Mouse (Mus musculus): ENCODE results near the gene Amy2a4. TPM values are rescaled to one million over a fixed set of nuclear protein-coding genes. Genes with fewer than 3 reads are reported as not detected.
"Not testable (repeated sequence)": the region's sequence is repeated elsewhere in the genome, so short reads cannot be mapped to it uniquely, and the experiment has no call there.

Amy2a4 gene
- 0.26 and 0.27 TPM in 2 replicates for polyA plus RNA-seq (2012; rRNA removed)

DNA sequence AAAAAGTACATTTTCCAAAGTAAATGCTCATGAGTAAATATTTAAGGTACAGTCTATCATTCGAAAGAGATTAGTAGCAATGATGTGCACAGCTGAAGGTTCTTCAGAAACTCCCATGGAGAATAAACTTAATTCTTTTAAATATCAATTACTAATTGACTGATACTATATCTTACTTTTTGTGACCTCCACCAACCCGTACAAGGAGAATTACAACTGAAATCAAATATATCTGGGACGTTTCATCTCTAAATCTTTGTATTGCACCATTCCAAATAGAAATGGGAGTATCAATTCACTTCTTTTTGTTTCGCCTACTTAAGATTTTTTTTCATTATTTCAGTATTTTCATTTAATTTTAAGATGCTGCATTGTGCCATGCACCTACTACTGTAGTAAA lies at the start of gene Amy2a4:
TSS of gene Amy2a4 (minus strand) at position 101 of the 400 bp plus-strand sequence.
- DNase-seq (ENCODE audit: extremely low spot score in 1 of 2, low spot score in 1 of 2), result not testable (repeated sequence)

GRCm38 (mm10) chr3:113323952-113324351 lies 32.7 kb upstream of the Amy2a4 start, which contains the start of gene Amy2a3:
Gene Amy2a3 (minus strand): TSS chr3:113324052.
- not testable (repeated sequence) for DNase-seq (ENCODE audit: extremely low spot score in 1 of 2, low spot score in 1 of 2)

GRCm38 (mm10) chr3:113312937-113313336 lies 21.7 kb upstream of the Amy2a4 start:
- DNase-seq (ENCODE audit: extremely low spot score in 1 of 2, low spot score in 1 of 2), result not testable (repeated sequence)

DNA sequence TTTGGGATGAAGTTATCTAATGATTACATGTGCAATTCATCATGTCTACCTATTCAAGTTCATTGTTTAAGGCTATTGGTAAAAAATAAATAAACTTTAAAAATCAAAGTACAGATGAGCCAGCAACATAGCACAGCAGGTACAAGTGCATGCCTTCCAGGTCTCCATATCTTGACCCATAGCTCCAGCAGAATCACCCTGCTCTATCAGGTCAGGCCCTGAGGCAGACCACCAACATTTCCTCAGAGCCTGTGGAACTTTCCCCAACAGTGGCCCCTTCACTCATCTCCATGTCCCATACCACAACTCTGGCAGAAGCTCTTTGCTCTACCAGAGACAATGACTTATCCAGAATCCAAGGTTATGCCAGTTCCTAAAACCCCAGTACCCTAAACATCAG lies 11.0 kb downstream of the Amy2a4 start:
- DNase-seq (ENCODE audit: extremely low spot score in 1 of 2, low spot score in 1 of 2), result not testable (repeated sequence)

DNA sequence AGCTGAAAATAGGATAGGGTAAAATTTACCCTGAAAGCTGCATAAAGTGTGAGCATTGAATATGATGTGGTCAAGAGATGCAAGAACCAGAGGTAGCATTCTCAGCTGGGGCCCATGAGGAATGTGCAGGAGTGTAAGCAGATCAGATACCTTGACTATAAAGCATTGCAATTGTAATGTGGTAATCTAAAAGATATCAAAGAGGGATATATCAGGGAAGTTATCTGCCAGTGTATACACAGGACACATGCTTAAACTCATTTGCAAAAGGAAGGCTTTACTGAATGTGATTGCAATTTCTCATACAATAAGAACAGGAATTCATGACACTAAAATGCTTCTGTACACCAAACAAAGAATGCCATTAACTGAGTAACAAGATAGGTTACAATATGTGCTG lies 11.7 kb downstream of the Amy2a4 start:
- DNase-seq (ENCODE audit: extremely low spot score in 1 of 2, low spot score in 1 of 2), result not testable (repeated sequence)

DNA sequence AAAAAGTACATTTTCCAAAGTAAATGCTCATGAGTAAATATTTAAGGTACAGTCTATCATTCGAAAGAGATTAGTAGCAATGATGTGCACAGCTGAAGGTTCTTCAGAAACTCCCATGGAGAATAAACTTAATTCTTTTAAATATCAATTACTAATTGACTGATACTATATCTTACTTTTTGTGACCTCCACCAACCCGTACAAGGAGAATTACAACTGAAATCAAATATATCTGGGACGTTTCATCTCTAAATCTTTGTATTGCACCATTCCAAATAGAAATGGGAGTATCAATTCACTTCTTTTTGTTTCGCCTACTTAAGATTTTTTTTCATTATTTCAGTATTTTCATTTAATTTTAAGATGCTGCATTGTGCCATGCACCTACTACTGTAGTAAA lies 32.5 kb downstream of the Amy2a4 start, which contains the start of gene Amy2a5:
TSS of gene Amy2a5 (minus strand) at position 101 of the 400 bp plus-strand sequence.
- DNase-seq (ENCODE audit: extremely low spot score in 1 of 2, low spot score in 1 of 2), result not testable (repeated sequence)

Other genes with a start within 250 kb of the Amy2a4 start
- gene Amy2a5, start 32.6 kb downstream of the Amy2a4 start, polyA plus RNA-seq (2012; rRNA removed), result not detected in 2 replicates
- gene Amy2a3, start 32.6 kb upstream of the Amy2a4 start, polyA plus RNA-seq (2012; rRNA removed), result 0.26 and 0.27 TPM in 2 replicates
- 0.26 and 0.27 TPM in 2 replicates for gene Amy2a2, start 65.2 kb upstream of the Amy2a4 start, polyA plus RNA-seq (2012; rRNA removed)
- 0.86 TPM in 1 of 2 replicates, not detected in the other for gene Amy2a1, start 241.0 kb upstream of the Amy2a4 start, polyA plus RNA-seq (2012; rRNA removed)

Data from frontal cortex, adult 2 months (tissue).